Mouse (Mus musculus) liver, embryonic 11.5 days (tissue): ENCODE data around the gene Fam131c. TPM values are rescaled to one million over a fixed set of nuclear protein-coding genes. Genes with fewer than 3 reads are reported as not detected.

ENCODE experiments used
- ATAC-seq: fragments of 200-750 bp; cut with Nextera tagmentation; replicated peaks from 2 replicates; pipeline ENCODE4 v1.8.0; 2017; ENCODE audit warnings: moderate number of reproducible peaks, mild to moderate bottlenecking, moderate TSS enrichment, moderate library complexity; ENCODE audit not compliant: low FRiP score
- DNase-seq: peaks from one replicate; pipeline ENCODE4 v3.0.0-alpha.2; 2017; ENCODE audit warnings: low spot score
- H3K27ac ChIP-seq: fragments of 300-500 bp; sonication (generic); 2 replicates; pipeline ENCODE4 v1.5.1; 2014; ENCODE audit warnings: mild to moderate bottlenecking, low read depth, low read length, control low read depth
- H3K27me3 ChIP-seq: fragments of 300-500 bp; sonication (generic); replicated peaks from 2 replicates; pipeline ENCODE4 v1.6.1; 2014; ENCODE audit warnings: low read length, mixed read lengths; ENCODE audit not compliant: control insufficient read depth, insufficient read depth
- H3K36me3 ChIP-seq: fragments of 300-500 bp; sonication (generic); 2 replicates; pipeline ENCODE4 v1.6.1; 2014; ENCODE audit warnings: mild to moderate bottlenecking, low read length, moderate library complexity, mixed read lengths; ENCODE audit not compliant: control insufficient read depth, insufficient read depth
- H3K4me1 ChIP-seq: fragments of 300-500 bp; sonication (generic); replicated peaks from 2 replicates; pipeline ENCODE4 v1.6.1; 2014; ENCODE audit warnings: low read length, mixed read lengths; ENCODE audit not compliant: control insufficient read depth, insufficient read depth
- H3K4me2 ChIP-seq: fragments of 300-500 bp; sonication (generic); 2 replicates; pipeline ENCODE4 v1.6.1; 2014; ENCODE audit warnings: mild to moderate bottlenecking, control low read depth, moderate library complexity
- H3K4me3 ChIP-seq: fragments of 300-500 bp; sonication (generic); 2 replicates; pipeline ENCODE4 v1.5.1; 2014; ENCODE audit warnings: low read depth, low read length, control low read depth
- H3K9ac ChIP-seq: fragments of 300-500 bp; sonication (generic); 2 replicates; pipeline ENCODE4 v1.6.1; 2014; ENCODE audit warnings: low read depth, low read length, control low read depth
- H3K9me3 ChIP-seq: fragments of 300-500 bp; sonication (generic); 2 replicates; pipeline ENCODE4 v1.6.1; 2016; ENCODE audit warnings: low read length, inconsistent platforms, mixed read lengths; ENCODE audit not compliant: control insufficient read depth
- WGBS: fragments of 180-500 bp; shearing (Covaris S2); extraction: QIAGEN DNeasy Blood & Tissue Kit; methylation state at CpG from one replicate; pipeline ENCODE4 v1.1.7; 2014; 5-methylcytosine and 5-hydroxymethylcytosine counted together
- polyA plus RNA-seq: library from polyadenylated mRNA; unstranded; fragments of >200 nt; fragmentation: Nextera tagmentation; extraction: Ambion mirVana; gene quantifications from 2 replicates; pipeline ENCODE4 v1.2.1, GENCODE M21; 2014

Fam131c gene
- polyA plus RNA-seq, 1 experiment from 2014 or later: 0.64 TPM

- no peaks in the 10 kb centered on the region; the same call in 1 of the 2 replicates for H3K36me3 ChIP-seq
- no peak overlapping the region for H3K27ac ChIP-seq
- H3K4me3 ChIP-seq: no peak overlapping the region
- no peaks in the 10 kb centered on the region for H3K9me3 ChIP-seq
- H3K9ac ChIP-seq: no peak overlapping the region
- ATAC-seq: no peak
- 66% methylated on average over 7 of the region's 7 CpGs for WGBS
- peaks cover 4% of the 10 kb centered on the region; the same call in 1 of the 2 replicates for H3K27me3 ChIP-seq
- H3K4me1 ChIP-seq: 0 out of 2 replicates have a peak, but pooled peaks cover 5% of the 10 kb centered on the region
- DNase-seq: no peak
- H3K4me2 ChIP-seq: no peak overlapping the region
These were observed 35.8 kb upstream of the Fam131c start for GRCm38 (mm10) chr4:141332258-141332657.

GRCm38 (mm10) chr4:141334695-141335094 is 33.3 kb upstream of the Fam131c start:
- H3K9me3 ChIP-seq: no peaks in the 10 kb centered on the region
- 73% methylated on average over 5 of the region's 5 CpGs for WGBS
- H3K36me3 ChIP-seq: no peaks in the 10 kb centered on the region; the same call in 1 of the 2 replicates
- peaks cover 11% of the 10 kb centered on the region for H3K4me1 ChIP-seq
- no peak for DNase-seq
- H3K27me3 ChIP-seq: peaks cover 8% of the 10 kb centered on the region; the same call in 1 of the 2 replicates
- no peak for ATAC-seq
- H3K27ac ChIP-seq: no peak overlapping the region
- no peak overlapping the region for H3K4me3 ChIP-seq
- H3K9ac ChIP-seq: no peak overlapping the region
- H3K4me2 ChIP-seq: no peak overlapping the region

- no peak for ATAC-seq
- Histone ChIP-seq H3K4me3 (no peak overlapping the region), H3K9me3 (no peaks in the 10 kb centered on the region), H3K27me3 (peaks cover 13% of the 10 kb centered on the region), H3K36me3 (no peaks in the 10 kb centered on the region), H3K4me2 (no peak overlapping the region), H3K4me1 (peaks cover 11% of the 10 kb centered on the region), H3K27ac (no peak overlapping the region), H3K9ac (no peak overlapping the region)
- WGBS: 20% methylated on average over 3 of the region's 3 CpGs
- no peak for DNase-seq
These were observed 32.7 kb upstream of the Fam131c start for GRCm38 (mm10) chr4:141335263-141335796.

- DNase-seq: no peak
- Histone ChIP-seq H3K4me2 (no peak overlapping the region), H3K4me3 (no peak overlapping the region), H3K9ac (no peak overlapping the region), H3K4me1 (peaks cover 11% of the 10 kb centered on the region), H3K27me3 (peaks cover 15% of the 10 kb centered on the region), H3K9me3 (no peaks in the 10 kb centered on the region), H3K36me3 (no peaks in the 10 kb centered on the region), H3K27ac (no peak overlapping the region)
- 67% methylated on average over 6 of the region's 6 CpGs for WGBS
- ATAC-seq: no peak
These were observed 31.8 kb upstream of the Fam131c start for GRCm38 (mm10) chr4:141336196-141336595.

GRCm38 (mm10) chr4:141337986-141338385 is 30.0 kb upstream of the Fam131c start:
- H3K4me3 ChIP-seq: no peak overlapping the region
- DNase-seq: no peak
- H3K27ac ChIP-seq: no peak overlapping the region
- H3K27me3 ChIP-seq: peaks cover 14% of the 10 kb centered on the region
- no peaks in the 10 kb centered on the region for H3K36me3 ChIP-seq
- peaks cover 11% of the 10 kb centered on the region for H3K4me1 ChIP-seq
- 49% methylated on average over 6 of the region's 6 CpGs for WGBS
- H3K9ac ChIP-seq: no peak overlapping the region
- ATAC-seq: no peak
- H3K4me2 ChIP-seq: no peak overlapping the region
- no peaks in the 10 kb centered on the region for H3K9me3 ChIP-seq

- Histone ChIP-seq H3K27ac (no peak overlapping the region), H3K4me2 (no peak overlapping the region), H3K36me3 (no peaks in the 10 kb centered on the region), H3K4me3 (no peak overlapping the region), H3K4me1 (peaks cover 11% of the 10 kb centered on the region), H3K9me3 (no peaks in the 10 kb centered on the region), H3K27me3 (peaks cover 14% of the 10 kb centered on the region), H3K9ac (no peak overlapping the region)
- DNase-seq (no peak), ATAC-seq (no peak)
- 10% methylated on average over 1 of the region's 1 CpGs for WGBS
These were observed 29.2 kb upstream of the Fam131c start for GRCm38 (mm10) chr4:141338853-141339252.

- 55% methylated on average over 7 of the region's 7 CpGs for WGBS
- ATAC-seq: no peak
These were observed 26.5 kb upstream of the Fam131c start for GRCm38 (mm10) chr4:141341477-141341876.

GRCm38 (mm10) chr4:141343515-141343914 is 24.5 kb upstream of the Fam131c start:
- Histone ChIP-seq H3K9ac (no peak overlapping the region), H3K4me1 (peaks cover 7% of the 10 kb centered on the region), H3K27me3 (peaks cover 12% of the 10 kb centered on the region), H3K9me3 (0 out of 2 replicates have a peak, but pooled peaks cover 2% of the 10 kb centered on the region), H3K4me3 (no peak overlapping the region), H3K4me2 (no peak overlapping the region), H3K36me3 (no peaks in the 10 kb centered on the region), H3K27ac (no peak overlapping the region)
- DNase-seq (no peak), ATAC-seq (no peak)
- WGBS: 71% methylated on average over 7 of the region's 7 CpGs

More at GRCm38 (mm10) chr4:141341477-141341876, 26.5 kb upstream of the Fam131c start:
- peaks cover 14% of the 10 kb centered on the region for H3K27me3 ChIP-seq
- no peak overlapping the region for H3K27ac ChIP-seq
- H3K4me2 ChIP-seq: no peak overlapping the region
- H3K9ac ChIP-seq: no peak overlapping the region
- H3K9me3 ChIP-seq: no peaks in the 10 kb centered on the region
- no peak for DNase-seq
- no peaks in the 10 kb centered on the region for H3K36me3 ChIP-seq
- no peak overlapping the region for H3K4me3 ChIP-seq
- peaks cover 5% of the 10 kb centered on the region for H3K4me1 ChIP-seq

- Histone ChIP-seq H3K4me2 (no peak overlapping the region), H3K27ac (no peak overlapping the region), H3K4me3 (no peak overlapping the region), H3K36me3 (no peaks in the 10 kb centered on the region), H3K4me1 (peaks cover 3% of the 10 kb centered on the region; the same call in 1 of the 2 replicates), H3K9me3 (0 out of 2 replicates have a peak, but pooled peaks cover 2% of the 10 kb centered on the region), H3K9ac (no peak overlapping the region), H3K27me3 (peaks cover 5% of the 10 kb centered on the region)
- no peak for DNase-seq
- 86% methylated on average over 12 of the region's 12 CpGs for WGBS
- ATAC-seq: no peak
These were observed 22.8 kb upstream of the Fam131c start for GRCm38 (mm10) chr4:141345219-141345618.
